Mouse (Mus musculus): ENCODE measurements at regions not wholly inside any gene's neighbourhood (a gene's known extent, or its start where the extent isn't known, plus 50 kb on each side); places are given as distances from the start of the nearest gene placed in this dataset.

DNA sequence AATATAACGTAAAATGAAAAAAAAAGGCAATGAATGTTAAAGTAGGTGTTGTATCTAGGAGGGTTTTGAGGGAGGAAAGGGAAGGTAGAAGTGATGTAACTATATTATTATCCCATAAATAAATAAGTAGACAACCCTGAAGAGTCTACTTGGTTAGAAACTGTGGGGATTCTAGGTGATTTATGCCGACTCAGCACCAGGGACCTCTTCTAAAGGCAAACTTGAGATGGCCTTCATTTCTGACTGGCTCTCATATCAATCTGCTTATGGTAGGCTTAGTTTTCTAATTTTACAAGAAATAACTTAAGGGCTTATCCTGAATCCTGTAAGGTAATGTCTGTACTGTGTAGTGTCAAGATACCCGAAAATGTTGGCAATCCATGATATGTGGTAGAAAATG is 263.0 kb upstream of the Ptbp2 start:
- TF ChIP-seq CTCF (IDR thresholded peaks at IDR 0.05; ENCODE audit: insufficient read depth, low read length): no peak
- TF ChIP-seq POLR2A (IDR thresholded peaks at IDR 0.05; ENCODE audit: borderline replicate concordance, extremely low read depth, low read depth, low read length): no peak
